Mouse (Mus musculus) olfactory bulb, adult 2 months (tissue): ENCODE measurements around the gene Slpi. TPM values are rescaled to one million over a fixed set of nuclear protein-coding genes. Genes with fewer than 3 reads are reported as not detected.
A peak's percentile ranks its signal among the peaks of the same experiment; 100 is the strongest.

Experiments used
- H3K27ac ChIP-seq: fragments of 200-500 bp; 2 replicates; pipeline ENCODE4 v1.5.1; 2012; ENCODE audit warnings: low read depth, low read length; ENCODE audit not compliant: insufficient read depth
- H3K4me1 ChIP-seq: fragments of 200-500 bp; 2 replicates; pipeline ENCODE4 v1.6.1; 2012; ENCODE audit warnings: low read length; ENCODE audit not compliant: control insufficient read depth, insufficient read depth
- H3K4me3 ChIP-seq: fragments of 200-500 bp; 2 replicates; pipeline ENCODE4 v1.5.1; 2012; ENCODE audit warnings: mild to moderate bottlenecking, low read depth, low read length, moderate library complexity; ENCODE audit not compliant: insufficient read depth
- CTCF ChIP-seq: fragments of 200-500 bp; IDR thresholded peaks from 2 replicates; pipeline ENCODE4 v1.5.1; 2012; ENCODE audit warnings: low read depth, mild to moderate bottlenecking, low read length, moderate library complexity; ENCODE audit not compliant: insufficient read depth
- POLR2A ChIP-seq: fragments of 200-500 bp; IDR thresholded peaks from 2 replicates; pipeline ENCODE4 v1.6.1; 2012; ENCODE audit warnings: mild to moderate bottlenecking, low read depth, low read length, moderate library complexity; ENCODE audit not compliant: insufficient read depth
- WGBS: fragments of 180-500 bp; shearing (Covaris S2); methylation state at CpG from one replicate; pipeline ENCODE4 v1.1.7; 2018; 5-methylcytosine and 5-hydroxymethylcytosine counted together
- polyA plus RNA-seq: library from polyadenylated mRNA; stranded (reverse); fragments of >200 nt; gene quantifications from 2 replicates; pipeline ENCODE4 v1.2.4, GENCODE M21; 2012; ENCODE audit warnings: low replicate concordance; ENCODE audit not compliant: missing spikeins, insufficient read depth, insufficient read length

Slpi gene
- polyA plus RNA-seq, 1 experiment: not detected

DNA sequence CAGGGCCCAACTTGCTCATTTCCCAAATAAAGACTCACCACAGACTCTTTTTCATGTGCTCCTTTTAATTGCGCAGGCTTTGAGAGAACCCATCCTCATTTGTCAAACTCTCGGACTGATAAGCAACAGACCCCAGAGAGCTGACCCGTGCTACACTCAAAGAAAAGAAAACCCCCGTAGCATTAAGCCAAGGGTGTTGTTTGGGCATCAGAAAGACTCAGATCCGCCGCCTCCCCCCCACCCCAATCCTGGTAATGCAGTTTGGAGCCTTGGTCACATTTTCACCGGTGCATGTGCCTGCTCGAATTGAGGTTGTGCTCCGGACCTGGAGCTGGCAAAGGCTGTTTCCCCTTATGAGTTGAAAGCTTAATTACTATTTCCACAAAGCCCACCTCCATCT, 16.2 kb upstream of the Slpi start, which contains the start of gene Matn4:
Gene Matn4, minus strand, starts transcription at position 101 of the 400 bp plus-strand sequence.
- peaks cover 27% of the 10 kb centered on the region for H3K4me1 ChIP-seq
- WGBS: 22% methylated on average over 9 of the region's 9 CpGs

GRCm38 (mm10) chr2:164404082-164404990, 15.4 kb upstream of the Slpi start:
- 7% methylated on average over 49 of the region's 49 CpGs for WGBS
- peak overlapping the region; percentile 18 for H3K4me3 ChIP-seq
- TF ChIP-seq POLR2A (no peak), CTCF (no peak)
- H3K27ac ChIP-seq: no peak overlapping the region
- peaks cover 30% of the 10 kb centered on the region for H3K4me1 ChIP-seq

More for the DNA sequence above, 16.2 kb upstream of the Slpi start, which contains the start of gene Matn4:
- H3K27ac ChIP-seq: no peak within 1 kb of the TSS
- TF ChIP-seq CTCF: no peak
- H3K4me3 ChIP-seq: peak within 1 kb of the TSS; percentile 18

DNA sequence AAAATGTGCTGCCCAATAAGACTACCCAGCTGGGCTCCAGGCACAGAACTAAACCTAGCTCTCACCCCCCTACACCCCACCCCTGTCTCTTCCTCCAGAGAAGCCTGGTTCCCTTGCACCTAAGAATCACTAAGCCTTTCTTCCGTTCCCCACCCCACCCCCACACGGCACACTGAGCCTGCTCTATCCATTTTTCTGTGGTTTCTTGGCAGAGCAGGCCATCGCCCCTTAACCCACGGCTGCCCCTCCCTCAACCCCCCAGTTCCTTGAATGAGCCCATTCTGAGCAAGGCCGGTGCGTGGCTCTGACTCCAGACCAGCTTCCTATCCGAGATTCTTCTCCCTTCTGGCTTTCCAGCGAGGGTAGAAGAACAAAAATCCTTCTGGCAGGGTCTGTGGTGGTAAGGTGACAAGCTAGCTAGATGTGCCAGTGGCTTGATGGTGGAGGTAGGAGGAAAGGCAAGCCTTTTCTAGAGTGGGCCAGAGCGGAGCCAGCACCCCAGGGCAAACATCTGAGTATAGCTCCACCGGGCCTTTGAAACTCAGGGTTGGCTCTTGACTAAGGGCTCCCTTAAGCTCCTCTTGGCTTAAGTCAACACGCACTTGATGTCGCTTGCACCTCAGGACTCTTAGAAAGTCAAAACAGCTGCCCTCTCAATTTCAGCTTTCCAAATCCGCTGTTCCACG, 14.6 kb upstream of the Slpi start:
- 31% methylated on average over 14 of the region's 14 CpGs for WGBS
- TF ChIP-seq CTCF (no peak), POLR2A (no peak)
- Histone ChIP-seq H3K4me1 (peaks cover 30% of the 10 kb centered on the region), H3K4me3 (0 out of 2 replicates have a peak overlapping the region, but pooled peaks have one; percentile 8), H3K27ac (no peak overlapping the region)

GRCm38 (mm10) chr2:164402906-164403305, 14.0 kb upstream of the Slpi start, which contains the start of gene Rbpjl:
Gene Rbpjl, plus strand, starts transcription at chr2:164403141.
- Histone ChIP-seq H3K27ac (no peak within 1 kb of the TSS), H3K4me1 (peaks cover 30% of the 10 kb centered on the region), H3K4me3 (0 out of 2 replicates have a peak within 1 kb of the TSS, but pooled peaks have one; percentile 18)
- WGBS: 6% methylated on average over 17 of the region's 17 CpGs
- TF ChIP-seq CTCF: peak; percentile 94
- TF ChIP-seq POLR2A: no peak

- H3K4me1 ChIP-seq: peaks cover 11% of the 10 kb centered on the region
- 74% methylated on average over 12 of the region's 12 CpGs for WGBS
- H3K4me3 ChIP-seq: no peak overlapping the region
- H3K27ac ChIP-seq: no peak overlapping the region
- TF ChIP-seq POLR2A: no peak
- TF ChIP-seq CTCF: no peak
Measured at GRCm38 (mm10) chr2:164396911-164397310, 8.0 kb upstream of the Slpi start.

- no peak overlapping the region for H3K4me3 ChIP-seq
- H3K4me1 ChIP-seq: peaks cover 11% of the 10 kb centered on the region
- no peak overlapping the region for H3K27ac ChIP-seq
- TF ChIP-seq CTCF (no peak), POLR2A (no peak)
- 70% methylated on average over 7 of the region's 7 CpGs for WGBS
Measured at GRCm38 (mm10) chr2:164396076-164396475, 7.2 kb upstream of the Slpi start.

DNA sequence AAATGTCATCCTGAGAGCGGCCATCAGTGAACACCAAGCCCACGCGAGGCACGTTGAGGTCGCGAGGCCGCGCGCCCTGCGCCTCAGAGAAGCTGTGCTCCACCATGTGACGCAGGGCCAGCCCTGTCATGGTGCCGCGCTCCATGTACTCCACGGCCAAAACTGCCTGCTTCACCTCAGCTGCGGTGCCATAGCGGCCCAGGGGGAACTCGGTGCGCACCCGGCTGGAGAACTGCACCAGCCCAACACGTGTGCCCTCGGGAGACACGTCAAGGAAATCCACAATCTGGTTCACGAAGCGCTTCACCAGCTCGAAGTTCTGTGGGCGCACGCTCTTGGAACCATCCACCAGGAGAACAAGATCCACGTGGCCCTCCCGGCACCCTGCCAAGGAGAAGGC, 4.2 kb upstream of the Slpi start:
- H3K4me3 ChIP-seq: no peak overlapping the region
- no peak overlapping the region for H3K27ac ChIP-seq
- no peak for TF ChIP-seq CTCF
- TF ChIP-seq POLR2A: no peak
- 82% methylated on average over 29 of the region's 29 CpGs for WGBS
- peaks cover 7% of the 10 kb centered on the region for H3K4me1 ChIP-seq

DNA sequence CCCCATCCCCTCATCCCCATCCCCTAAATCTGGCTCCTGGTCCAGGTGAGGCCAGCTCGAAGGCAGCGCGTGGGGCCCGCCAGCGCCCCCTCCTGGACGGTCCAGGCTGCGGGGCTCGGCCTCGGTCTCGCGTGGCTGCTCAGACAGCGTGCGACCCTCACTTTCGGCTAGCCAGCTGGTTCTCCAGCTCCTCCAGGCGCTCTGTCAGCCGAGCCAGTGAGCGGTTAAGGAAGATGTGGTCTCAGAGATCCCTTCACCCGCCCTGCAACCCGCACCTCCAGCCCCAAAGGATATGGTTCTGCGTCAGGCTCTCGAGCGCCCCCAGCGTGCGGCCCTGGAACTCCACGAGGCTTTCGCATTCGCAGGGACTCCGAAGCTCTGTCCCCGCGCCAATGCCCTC, 604 bp upstream of the Slpi start:
- Histone ChIP-seq H3K27ac (no peak overlapping the region), H3K4me3 (peak overlapping the region; percentile 57), H3K4me1 (peaks cover 13% of the 10 kb centered on the region)
- peak; percentile 100 for TF ChIP-seq CTCF
- no peak for TF ChIP-seq POLR2A
- WGBS: under 1% methylated on average over 30 of the region's 30 CpGs

- Histone ChIP-seq H3K4me3 (no peak overlapping the region), H3K27ac (no peak overlapping the region), H3K4me1 (peaks cover 15% of the 10 kb centered on the region)
- 38% methylated on average over 8 of the region's 8 CpGs for WGBS
- TF ChIP-seq CTCF (peak; percentile 56; the same call in 1 of the 2 replicates), POLR2A (no peak)
Measured at GRCm38 (mm10) chr2:164386953-164387352, 1.9 kb downstream of the Slpi start.
